Mouse (Mus musculus): ENCODE data around the gene Tmc8.
"Not testable (repeated sequence)": the region's sequence is repeated elsewhere in the genome, so short reads cannot be mapped to it uniquely, and the experiment has no call there.

Gene Tmc8

GRCm38 (mm10) chr11:117824060-117824969 lies 42.4 kb downstream of the Tmc8 start:
- peak; percentile 82 for DNase-seq (ENCODE audit: extremely low spot score, low spot score)

- peak; percentile 81 for DNase-seq (ENCODE audit: extremely low spot score, low spot score)
Observed at GRCm38 (mm10) chr11:117825333-117826101, 43.6 kb downstream of the Tmc8 start, which contains the start of the genes Afmid and Tk1. Gene Afmid (plus strand): TSS chr11:117825924. Gene Tk1 (minus strand): TSS chr11:117826092.

GRCm38 (mm10) chr11:117826164-117826563 lies 44.3 kb downstream of the Tmc8 start:
- DNase-seq (ENCODE audit: extremely low spot score, low spot score), result no peak

- no peak for DNase-seq (ENCODE audit: extremely low spot score, low spot score)
Observed at GRCm38 (mm10) chr11:117826916-117827315, 45.0 kb downstream of the Tmc8 start.

GRCm38 (mm10) chr11:117827386-117827785 lies 45.5 kb downstream of the Tmc8 start:
- no peak for DNase-seq (ENCODE audit: extremely low spot score, low spot score)

GRCm38 (mm10) chr11:117828149-117828887 lies 46.4 kb downstream of the Tmc8 start:
- no peak for DNase-seq (ENCODE audit: extremely low spot score, low spot score)

GRCm38 (mm10) chr11:117828888-117829604 lies 47.2 kb downstream of the Tmc8 start:
- no peak for DNase-seq (ENCODE audit: extremely low spot score, low spot score)

GRCm38 (mm10) chr11:117829671-117830215 lies 47.9 kb downstream of the Tmc8 start:
- no peak for DNase-seq (ENCODE audit: extremely low spot score, low spot score)

GRCm38 (mm10) chr11:117830401-117830800 lies 48.5 kb downstream of the Tmc8 start:
- no peak for DNase-seq (ENCODE audit: extremely low spot score, low spot score)

GRCm38 (mm10) chr11:117832086-117832969 lies 50.5 kb downstream of the Tmc8 start:
- DNase-seq (ENCODE audit: extremely low spot score, low spot score), result peak; percentile 86

- not testable (repeated sequence) for DNase-seq (ENCODE audit: extremely low spot score, low spot score)
Observed at GRCm38 (mm10) chr11:117833509-117833908, 51.6 kb downstream of the Tmc8 start.

- no peak for DNase-seq (ENCODE audit: extremely low spot score, low spot score)
Observed at GRCm38 (mm10) chr11:117834086-117834485, 52.2 kb downstream of the Tmc8 start.

- no peak for DNase-seq (ENCODE audit: extremely low spot score, low spot score)
Observed at GRCm38 (mm10) chr11:117836306-117836705, 54.4 kb downstream of the Tmc8 start.

- no peak for DNase-seq (ENCODE audit: extremely low spot score, low spot score)
Observed at GRCm38 (mm10) chr11:117838572-117838971, 56.7 kb downstream of the Tmc8 start.

- no peak for DNase-seq (ENCODE audit: extremely low spot score, low spot score)
Observed at GRCm38 (mm10) chr11:117839021-117839420, 57.1 kb downstream of the Tmc8 start.

GRCm38 (mm10) chr11:117840910-117841309 lies 59.0 kb downstream of the Tmc8 start:
- DNase-seq (ENCODE audit: extremely low spot score, low spot score), result no peak

Measured in neural tube, embryonic 10.5 days (tissue).